Mouse (Mus musculus) G1E-ER4 (cell line): Measurements from ENCODE around the gene Nploc4. TPM values are rescaled to one million over a fixed set of nuclear protein-coding genes. Genes with fewer than 3 reads are reported as not detected.

Experiments used
- GATA1 ChIP-seq: IDR thresholded peaks from one replicate; pipeline ENCODE4 v1.8.0; 2012; ENCODE audit warnings: low read length, inconsistent platforms
- polyA plus RNA-seq: library from polyadenylated mRNA; stranded (reverse); fragments of >175 nt; gene quantifications from 2 replicates; pipeline ENCODE4 v1.2.3, GENCODE M21; 2012

Nploc4 gene
- polyA plus RNA-seq, 1 experiment: 55.2 TPM

GRCm38 (mm10) chr11:120352571-120353290, 84.8 kb downstream of the Nploc4 start:
- TF ChIP-seq GATA1: no peak

GRCm38 (mm10) chr11:120351250-120352092, 86.0 kb downstream of the Nploc4 start:
- TF ChIP-seq GATA1: no peak

- TF ChIP-seq GATA1: no peak
Measured at GRCm38 (mm10) chr11:120350711-120351110, 86.8 kb downstream of the Nploc4 start.

- no peak for TF ChIP-seq GATA1
Measured at GRCm38 (mm10) chr11:120349986-120350702, 87.4 kb downstream of the Nploc4 start.

GRCm38 (mm10) chr11:120349371-120349985, 88.0 kb downstream of the Nploc4 start:
- TF ChIP-seq GATA1: no peak

GRCm38 (mm10) chr11:120348684-120349370, 88.7 kb downstream of the Nploc4 start:
- TF ChIP-seq GATA1: no peak

GRCm38 (mm10) chr11:120347791-120348683, 89.5 kb downstream of the Nploc4 start, which contains the start of gene Actg1:
Actg1 (minus strand) TSS chr11:120348542.
- TF ChIP-seq GATA1: no peak

GRCm38 (mm10) chr11:120347301-120347700, 90.2 kb downstream of the Nploc4 start:
- TF ChIP-seq GATA1: no peak

GRCm38 (mm10) chr11:120345067-120345681, 92.3 kb downstream of the Nploc4 start:
- TF ChIP-seq GATA1: no peak

GRCm38 (mm10) chr11:120344310-120344920, 93.1 kb downstream of the Nploc4 start:
- no peak for TF ChIP-seq GATA1

- TF ChIP-seq GATA1: no peak
Measured at GRCm38 (mm10) chr11:120343519-120344309, 93.8 kb downstream of the Nploc4 start.

GRCm38 (mm10) chr11:120342656-120343160, 94.8 kb downstream of the Nploc4 start:
- no peak for TF ChIP-seq GATA1
